Mouse (Mus musculus): Measurements from ENCODE around the gene Klrd1.

DNA sequence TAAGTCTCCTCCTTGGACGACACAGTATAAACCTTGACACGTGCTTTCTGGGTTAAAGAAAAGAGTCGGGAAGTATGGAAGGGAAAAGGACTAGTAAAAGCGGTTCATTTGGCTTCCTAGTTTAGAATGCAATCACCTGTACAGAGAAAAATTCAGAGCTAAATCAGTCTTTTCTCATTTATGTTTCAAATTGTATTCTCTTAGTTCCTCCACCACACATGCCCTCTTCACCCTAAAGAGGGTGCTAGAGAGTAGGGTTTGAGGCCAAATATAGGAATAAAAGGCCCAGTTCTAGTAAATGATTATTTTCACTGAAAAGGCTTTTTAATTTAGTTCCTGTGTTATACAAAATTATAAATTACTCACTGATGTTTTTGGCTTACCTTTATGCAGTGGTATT lies 10.3 kb upstream of the Klrd1 start:
- TF ChIP-seq CTCF (IDR thresholded peaks at IDR 0.05; ENCODE audit: borderline replicate concordance, extremely low read depth, insufficient read depth, insufficient read length): no peak
- no peak for TF ChIP-seq POLR2A (IDR thresholded peaks at IDR 0.05; ENCODE audit: borderline replicate concordance, extremely low read depth, insufficient read depth, insufficient read length, poor library complexity, severe bottlenecking)

Data from brain, embryonic 14.5 days (tissue).